Comparison of ENCODE assay signal across 18 mouse cellular contexts in the genomic region with DNA sequence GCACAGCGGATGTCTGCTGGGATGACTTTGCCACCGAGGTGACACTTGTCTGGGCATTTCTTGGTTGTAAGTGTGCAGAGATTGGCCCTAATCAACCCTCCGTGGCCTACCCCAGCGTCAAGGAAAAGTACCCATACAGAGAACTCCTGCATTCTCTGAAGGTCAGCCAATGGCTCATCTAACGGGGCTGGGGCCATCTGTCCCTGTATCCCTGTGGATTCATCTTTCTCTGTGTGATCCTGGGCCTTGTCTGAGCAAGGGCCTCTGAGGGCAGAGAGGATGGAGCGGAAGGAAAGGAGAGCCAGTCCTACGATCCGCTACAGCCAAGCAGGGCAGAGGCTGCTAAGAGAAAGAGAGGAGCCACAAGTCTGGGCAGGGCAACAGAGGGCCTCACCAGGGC. TPM values are rescaled to one million over a fixed set of nuclear protein-coding genes. Genes with fewer than 3 reads are reported as not detected.
"Had no signal": no experiment of that assay in that cellular context is flagged by ENCODE, and none has a peak within 500 bp of the region (broad histone marks: within the 10 kb centered on the region; RNA-seq: fewer than 3 reads in every experiment).

No protein-coding gene starts in this region.

- H3K9me3 ChIP-seq: midbrain, embryonic 12.5 days; neural tube, embryonic 13.5 days; neural tube, embryonic 15.5 days had no signal

- DNase-seq: lung, adult 18-20 months; lung, embryonic 14.5 days; lung, postnatal 10 days; lung, postnatal 4 days; midbrain, embryonic 14.5 days; retina, postnatal 1 day; right cerebral cortex, adult 18-20 months; right cerebral cortex, postnatal 25 days; right cerebral cortex, postnatal 4 days; spleen, adult 18-20 months; thymus, adult 18-20 months; thymus, postnatal 14 days; thymus, postnatal 36 days had no signal

- H3K27ac ChIP-seq: midbrain, embryonic 12.5 days; neural tube, embryonic 13.5 days; neural tube, embryonic 15.5 days had no signal

- H3K4me3 ChIP-seq: midbrain, embryonic 12.5 days; myocyte; neural tube, embryonic 13.5 days; neural tube, embryonic 15.5 days had no signal

- H3K4me2 ChIP-seq: lung, embryonic 14.5 days; midbrain, embryonic 12.5 days; neural tube, embryonic 13.5 days; neural tube, embryonic 15.5 days had no signal

- H3K36me3 ChIP-seq: midbrain, embryonic 12.5 days; neural tube, embryonic 13.5 days; neural tube, embryonic 15.5 days had no signal

- H3K9ac ChIP-seq: lung, embryonic 14.5 days; midbrain, embryonic 12.5 days; neural tube, embryonic 13.5 days; neural tube, embryonic 15.5 days had no signal

RNA-seq across cellular contexts. Expression of a gene that starts 15.7 kb away (rescaled TPM):
- polyA plus RNA-seq: liver, embryonic 16.5 days had no signal
